In genomic region chr1:98270212-98270611, GRCm38 (mm10) we compare ENCODE assay signal across 16 mouse cellular contexts.
DNase-seq lines count a peak whose midpoint lies in the region; TF ChIP-seq lines count a peak whose summit lies in the region.
"Had no signal": no experiment of that assay in that cellular context is flagged by ENCODE, and none has a peak within 500 bp of the region (broad histone marks: within the 10 kb centered on the region; RNA-seq: fewer than 3 reads in every experiment).

No protein-coding gene starts in this region.

- no peaks in the 10 kb centered on the region for H3K79me2 ChIP-seq in MEL (ENCODE audit: control insufficient read depth, insufficient read depth, low read length, poor library complexity)

- no peak for TF ChIP-seq POLR2A in MEL (IDR thresholded peaks at IDR 0.05; ENCODE audit: control insufficient read depth in 1 of 2, insufficient read depth in 1 of 2, low read depth in 1 of 2, low read length in 2 of 2, poor library complexity in 1 of 2)

- no peak overlapping the region for H3K4me3 ChIP-seq in MEL (ENCODE audit: control insufficient read depth in 1 of 2, insufficient read depth in 1 of 2, low read depth in 2 of 2, low read length in 2 of 2)

- TF ChIP-seq RAD21 in MEL (IDR thresholded peaks at IDR 0.05; ENCODE audit: low read depth, low read length), result no peak

- peak; percentile 18 for DNase-seq in MEL (ENCODE audit: low read depth, low spot score)
- no peak for DNase-seq in layer of hippocampus, adult 11-12 months (ENCODE audit: low spot score)
- DNase-seq: adrenal gland, adult 2 months; adrenal gland, adult 8-10 months; adrenal gland, postnatal 10 days; adrenal gland, postnatal 14 days; adrenal gland, postnatal 25 days; adrenal gland, postnatal 36 days; B cell, adult 2 months; cerebellum, adult 11 months; cerebellum, adult 11-12 months; cerebellum, adult 18-20 months; cerebellum, adult 2 months; cerebellum, adult 8-10 months had no signal

- H3K9ac ChIP-seq in MEL (ENCODE audit: control insufficient read depth, low read depth, low read length, poor library complexity, severe bottlenecking), result no peak overlapping the region

- peaks cover 0 to 9% of the 10 kb centered on the region in 2 experiments; a peak in 2 of 4 replicates for H3K36me3 ChIP-seq in MEL (ENCODE audit: control insufficient read depth in 1 of 2, insufficient read depth in 2 of 2, low read length in 2 of 2)
- H3K36me3 ChIP-seq: G1E had no signal

- H3K27ac ChIP-seq in MEL (ENCODE audit: control insufficient read depth, low read depth, low read length), result no peak overlapping the region

- peak; percentile 69 to 73 for TF ChIP-seq EP300 in MEL (IDR thresholded peaks at IDR 0.05; ENCODE audit: low read depth in 1 of 2, low read length in 2 of 2)

- no peak for TF ChIP-seq CTCF in MEL (IDR thresholded peaks at IDR 0.05 in 2 of 3, conservative IDR thresholded peaks at IDR 0.05 in 1 of 3; ENCODE audit: control insufficient read depth in 1 of 3, insufficient read depth in 1 of 3, low read depth in 2 of 3, low read length in 3 of 3, poor library complexity in 1 of 3, severe bottlenecking in 1 of 3)

- H3K9me3 ChIP-seq in MEL (replicated peaks; ENCODE audit: insufficient read depth, low read length), result no peaks in the 10 kb centered on the region

- H3K4me1 ChIP-seq in MEL (ENCODE audit: control insufficient read depth in 1 of 2, insufficient read depth in 2 of 2, low read length in 2 of 2), result peaks cover 6 to 17% of the 10 kb centered on the region in 2 experiments; a peak in 3 of 4 replicates

- H3K27me3 ChIP-seq in MEL (ENCODE audit: control insufficient read depth in 1 of 2, insufficient read depth in 2 of 2, low read length in 2 of 2), result no peaks in the 10 kb centered on the region
- H3K27me3 ChIP-seq: CH12.LX had no signal

TF ChIP-seq in MEL, 35 proteins besides CTCF, POLR2A, EP300 and RAD21:
- peak; percentile 80; the same call in 1 of the 2 replicates for TF ChIP-seq TCF12 (IDR thresholded peaks at IDR 0.05; ENCODE audit: low read depth, low read length)
- TF ChIP-seq ETS1 (IDR thresholded peaks at IDR 0.05; ENCODE audit: low read depth, low read length), result peak; percentile 48
- TF ChIP-seq RCOR1 (IDR thresholded peaks at IDR 0.05; ENCODE audit: low read depth, low read length), result peak; percentile 39; the same call in 1 of the 2 replicates
- peak; percentile 34; the same call in 1 of the 2 replicates for TF ChIP-seq GATA1 (IDR thresholded peaks at IDR 0.05; ENCODE audit: low read depth, low read length)
- TF ChIP-seq ZMIZ1 (IDR thresholded peaks at IDR 0.05; ENCODE audit: low read depth, low read length), result no peak
- no peak for TF ChIP-seq POLR2AphosphoS5 (IDR thresholded peaks at IDR 0.05; ENCODE audit: borderline replicate concordance, low read depth, low read length)
TF ChIP-seq in MEL: peak in this region for 4.
